Mouse (Mus musculus): ENCODE measurements around the gene Dlg2.

Gene Dlg2

GRCm38 (mm10) chr7:90476313-90477245 lies at the start of gene Dlg2:
Gene Dlg2, plus strand, starts transcription at chr7:90476672.
- DNase-seq: no peak

DNA sequence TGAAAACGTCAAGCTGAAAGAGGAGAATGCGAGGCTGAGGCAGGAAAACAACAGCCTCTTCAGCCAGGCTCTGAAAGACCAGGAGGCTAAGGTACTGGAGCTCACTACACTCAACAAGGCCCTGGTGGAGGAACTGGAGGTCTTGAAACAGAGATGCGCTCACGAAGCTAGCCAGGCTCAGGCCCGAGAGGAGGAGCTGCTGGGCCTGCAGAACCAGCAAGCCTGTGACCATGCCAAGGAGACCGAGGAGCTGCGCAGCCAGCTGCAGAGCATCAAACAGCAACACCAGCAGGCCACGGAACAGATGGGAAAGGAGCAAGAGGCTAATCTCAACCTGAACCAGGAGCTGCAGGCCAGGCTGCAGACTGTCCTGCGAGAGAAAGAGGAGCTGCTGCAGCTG lies 49.5 kb upstream of the Dlg2 start:
- peak; percentile 42 for DNase-seq

- no peak for DNase-seq
Observed at GRCm38 (mm10) chr7:90432221-90432620, 44.3 kb upstream of the Dlg2 start.

GRCm38 (mm10) chr7:90440044-90440443 lies 36.4 kb upstream of the Dlg2 start:
- no peak for DNase-seq

DNA sequence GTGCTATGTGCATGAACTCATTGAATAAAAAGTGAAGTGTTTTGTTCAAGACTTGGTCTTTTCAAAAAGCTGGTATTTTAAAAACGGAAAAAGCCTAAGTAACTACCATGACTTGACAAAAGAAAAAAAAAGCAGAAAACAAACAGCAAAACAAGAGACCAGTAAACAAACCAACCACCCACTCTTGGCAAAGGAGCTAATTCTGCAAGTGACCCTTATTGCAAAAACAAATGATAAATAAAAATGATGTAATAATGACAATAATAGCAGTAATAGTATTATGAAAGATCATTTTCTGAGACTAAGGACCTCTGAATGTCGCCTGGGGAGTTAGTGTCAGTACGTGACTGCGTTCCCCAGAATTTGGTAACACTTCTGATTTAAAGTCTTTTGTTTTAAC lies 34.4 kb upstream of the Dlg2 start:
- DNase-seq: no peak

- peak; percentile 96 for DNase-seq
Observed at GRCm38 (mm10) chr7:90442518-90443080, 33.9 kb upstream of the Dlg2 start, which contains the start of gene Crebzf. Gene Crebzf, plus strand, starts transcription at chr7:90442729.

- DNase-seq: peak; percentile 82
Observed at GRCm38 (mm10) chr7:90443101-90444091, 33.1 kb upstream of the Dlg2 start.

- DNase-seq: no peak
Observed at GRCm38 (mm10) chr7:90444206-90444605, 32.3 kb upstream of the Dlg2 start.

DNA sequence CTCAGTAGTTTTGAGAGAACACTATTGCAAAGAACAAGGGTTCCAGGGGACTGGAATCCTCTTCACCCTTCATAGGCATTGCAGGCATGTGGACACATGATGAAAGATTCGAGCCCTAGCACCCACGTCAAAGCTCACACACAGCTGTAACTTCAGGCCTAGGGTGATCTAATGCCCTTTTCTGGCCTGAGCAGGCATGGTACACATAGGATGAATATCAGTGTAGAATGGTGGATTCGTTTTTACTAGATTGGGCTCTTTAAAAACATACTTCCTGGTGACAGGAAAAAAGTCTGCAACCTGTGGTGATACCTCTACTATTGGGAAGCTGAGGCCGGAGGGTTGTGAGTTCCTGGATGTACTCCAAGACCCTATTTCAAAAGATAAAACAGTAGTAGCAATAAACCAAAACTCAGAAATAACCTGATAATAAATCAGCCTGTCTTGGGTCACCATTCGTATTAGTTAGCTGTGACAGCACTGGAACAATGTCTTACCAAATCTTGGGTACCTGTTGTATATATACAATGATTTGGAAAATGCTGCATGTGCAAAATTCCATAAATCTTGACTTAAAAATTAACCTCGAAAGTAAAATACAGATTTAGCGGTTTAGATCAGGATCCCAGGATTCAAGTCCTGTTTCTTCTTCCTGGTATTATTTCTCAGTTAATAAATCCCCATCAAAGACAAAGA lies 20.2 kb upstream of the Dlg2 start:
- DNase-seq: no peak

GRCm38 (mm10) chr7:90456845-90457468 lies 19.5 kb upstream of the Dlg2 start, which contains the start of gene Tmem126a:
Gene Tmem126a, minus strand, starts transcription at chr7:90457229.
- peak; percentile 86 for DNase-seq

GRCm38 (mm10) chr7:90457517-90457916 lies 19.0 kb upstream of the Dlg2 start:
- no peak for DNase-seq

DNA sequence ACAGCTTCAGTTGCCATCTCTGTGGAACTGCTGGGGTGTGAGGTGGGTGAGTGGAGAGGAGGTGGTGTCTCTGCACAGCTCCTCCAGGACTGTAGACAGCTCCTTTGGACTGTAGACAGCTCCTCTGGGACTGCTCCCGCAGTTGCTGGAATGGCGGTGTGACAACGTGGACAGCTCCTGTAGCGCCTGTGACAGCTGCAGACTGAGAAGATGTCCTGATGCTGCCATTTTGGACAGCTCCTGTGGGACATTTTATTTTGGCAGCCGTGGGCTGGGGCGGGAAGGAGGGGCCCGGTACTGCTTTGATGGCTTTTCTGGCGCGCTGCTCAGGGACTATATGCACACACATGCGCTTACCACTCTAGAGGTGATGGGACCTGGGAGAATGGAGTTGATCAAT lies 16.1 kb upstream of the Dlg2 start:
- DNase-seq: no peak

DNA sequence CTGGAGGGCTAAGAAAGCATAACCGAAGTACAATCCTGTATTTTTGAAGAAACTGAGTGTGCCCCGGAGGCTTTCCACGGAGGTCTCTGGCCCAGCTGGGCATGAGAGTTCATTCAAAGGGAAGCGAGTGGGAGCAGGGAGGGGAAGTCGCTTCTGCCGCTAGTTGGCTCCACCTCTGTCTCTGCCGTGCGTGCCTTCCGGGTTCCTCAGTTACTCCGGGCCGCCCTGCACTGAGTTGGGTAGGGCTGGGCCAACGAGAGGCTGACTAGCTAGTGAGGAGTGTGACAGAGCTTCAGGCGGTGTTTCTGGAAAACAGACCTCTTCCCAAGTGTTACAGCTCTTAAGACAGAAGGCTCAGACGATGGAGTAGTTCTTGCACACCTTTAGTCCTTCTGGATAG lies 15.5 kb upstream of the Dlg2 start:
- DNase-seq: no peak

- no peak for DNase-seq
Observed at GRCm38 (mm10) chr7:90461441-90461840, 15.0 kb upstream of the Dlg2 start.

- no peak for DNase-seq
Observed at GRCm38 (mm10) chr7:90473511-90473910, 3.0 kb upstream of the Dlg2 start.

GRCm38 (mm10) chr7:90475793-90476312 lies 619 bp upstream of the Dlg2 start, which contains the start of gene Tmem126b:
Gene Tmem126b, minus strand, starts transcription at chr7:90476001.
- DNase-seq: peak; percentile 100

- no peak for DNase-seq
Observed at GRCm38 (mm10) chr7:90482607-90483006, 6.1 kb downstream of the Dlg2 start.

- DNase-seq: no peak
Observed at GRCm38 (mm10) chr7:90508124-90508523, 31.7 kb downstream of the Dlg2 start.

DNA sequence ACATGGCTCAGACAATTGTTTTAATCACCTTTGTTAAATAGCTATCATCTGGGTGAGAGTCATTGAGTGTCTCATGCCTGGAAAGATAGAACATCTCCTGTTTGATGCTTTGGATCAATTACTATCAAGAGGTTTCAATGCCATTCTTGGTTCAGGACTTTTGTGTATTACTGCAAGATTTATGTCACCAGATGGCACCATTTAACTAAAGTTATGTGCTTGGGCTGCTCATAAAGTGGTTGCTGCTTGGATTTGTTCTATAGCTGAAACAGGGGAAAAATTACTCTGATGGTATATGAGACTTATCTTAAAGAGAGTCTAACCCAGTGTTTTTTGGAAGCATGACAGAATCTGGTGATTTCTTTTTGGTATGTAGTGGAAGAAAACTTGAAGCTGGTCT lies 35.8 kb downstream of the Dlg2 start:
- DNase-seq: no peak

- no peak for DNase-seq
Observed at GRCm38 (mm10) chr7:90539481-90540402, 63.3 kb downstream of the Dlg2 start.

Measured in cerebellum, adult 11-12 months (tissue).